Mouse (Mus musculus) limb, embryonic 10.5 days (tissue): ENCODE data around the gene Derl3. TPM values are rescaled to one million over a fixed set of nuclear protein-coding genes. Genes with fewer than 3 reads are reported as not detected.
"Not testable (repeated sequence)": the region's sequence is repeated elsewhere in the genome, so short reads cannot be mapped to it uniquely, and the experiment has no call there.

ENCODE experiments used
- DNase-seq: peaks from one replicate; pipeline ENCODE4 v3.0.0-alpha.2; 2017; ENCODE audit warnings: low spot score
- H3K27ac ChIP-seq: fragments of 300-500 bp; sonication (generic); 2 replicates; pipeline ENCODE4 v1.5.1; 2016; ENCODE audit warnings: mild to moderate bottlenecking
- H3K27me3 ChIP-seq: fragments of 300-500 bp; sonication (generic); 2 replicates; pipeline ENCODE4 v1.6.1; 2016; ENCODE audit warnings: low read depth, mild to moderate bottlenecking; ENCODE audit not compliant: poor library complexity, severe bottlenecking
- H3K36me3 ChIP-seq: fragments of 300-500 bp; sonication (generic); 2 replicates; pipeline ENCODE4 v1.6.1; 2016; ENCODE audit warnings: mild to moderate bottlenecking, moderate library complexity
- H3K4me1 ChIP-seq: fragments of 300-500 bp; sonication (generic); 2 replicates; pipeline ENCODE4 v1.6.1; 2016
- H3K4me3 ChIP-seq: fragments of 300-500 bp; sonication (generic); 2 replicates; pipeline ENCODE4 v1.5.1; 2016; ENCODE audit warnings: mild to moderate bottlenecking, moderate library complexity
- H3K9me3 ChIP-seq: fragments of 300-500 bp; sonication (generic); replicated peaks from 2 replicates; pipeline ENCODE4 v1.6.1; 2016; ENCODE audit warnings: mild to moderate bottlenecking
- WGBS: fragments of 180-500 bp; shearing (Covaris S2); methylation state at CpG from one replicate; pipeline ENCODE4 v1.1.7; 2016; 5-methylcytosine and 5-hydroxymethylcytosine counted together
- polyA plus RNA-seq: library from polyadenylated mRNA; unstranded; fragments of >200 nt; fragmentation: Nextera tagmentation; extraction: Ambion mirVana; gene quantifications from 2 replicates; pipeline ENCODE4 v1.2.1, GENCODE M21; 2016

Gene Derl3
- polyA plus RNA-seq, 1 experiment from 2014 or later, result 3.8 TPM

DNA sequence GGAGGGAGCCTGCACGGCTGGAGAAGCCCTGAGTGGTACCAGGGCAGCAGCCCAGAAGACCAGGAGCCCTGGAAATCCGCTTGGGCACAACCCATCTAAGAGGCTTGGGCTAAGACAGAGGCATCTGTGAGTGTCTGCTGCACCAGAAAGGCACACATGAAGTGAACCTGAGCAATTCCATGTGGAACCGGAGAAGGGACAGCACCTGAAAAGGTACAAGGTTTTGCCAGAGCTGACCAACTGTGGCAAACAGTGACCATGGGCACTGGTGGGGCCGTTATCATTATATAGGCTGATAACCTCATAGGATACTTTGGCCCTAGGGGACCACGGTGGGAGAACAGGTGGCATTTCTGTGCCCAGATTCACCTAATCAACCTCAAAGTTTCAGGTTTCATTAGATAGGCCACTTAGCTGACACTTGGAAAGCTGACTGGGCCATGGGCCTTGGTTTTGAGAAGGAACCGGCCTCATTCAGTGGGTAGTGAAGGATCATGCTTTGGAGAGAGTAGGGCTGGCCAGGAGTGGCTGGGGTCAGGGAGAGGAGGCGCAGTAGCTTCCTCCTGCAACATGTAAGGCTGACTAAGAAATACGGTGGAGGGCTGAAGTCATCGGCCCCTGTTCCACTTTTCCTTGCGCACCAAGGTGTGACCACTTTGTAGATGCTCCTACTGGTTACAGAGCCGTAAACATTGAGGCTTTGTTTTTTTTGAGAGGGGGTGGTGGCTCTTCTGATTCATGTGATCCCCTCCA lies 36.9 kb upstream of the Derl3 start:
- Histone ChIP-seq H3K27ac (no peak overlapping the region), H3K9me3 (no peaks in the 10 kb centered on the region), H3K27me3 (no peaks in the 10 kb centered on the region), H3K4me1 (peaks cover 32% of the 10 kb centered on the region), H3K36me3 (peaks cover 32% of the 10 kb centered on the region), H3K4me3 (no peak overlapping the region)
- WGBS, result 81% methylated on average over 11 of the region's 11 CpGs
- DNase-seq, result no peak

DNA sequence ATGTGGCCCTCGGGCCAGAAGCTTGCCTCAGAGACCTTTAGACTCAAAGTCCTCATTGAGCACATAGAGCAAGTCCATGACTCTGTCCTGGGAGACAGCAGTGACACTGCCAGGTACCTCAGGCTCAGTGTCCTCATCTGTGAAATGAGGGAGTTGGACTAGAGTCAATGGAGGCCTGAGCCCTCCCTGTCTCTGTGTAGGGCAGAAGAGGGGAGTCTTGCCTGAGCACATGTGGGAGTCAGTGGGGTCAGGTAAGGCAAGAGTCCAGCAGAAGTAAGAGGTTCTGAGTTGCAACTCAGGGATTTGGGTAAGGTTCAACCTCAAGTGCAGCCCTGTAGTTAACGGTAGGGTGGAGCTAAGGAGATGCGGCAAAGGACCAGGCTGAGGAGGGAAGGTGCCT lies 36.2 kb upstream of the Derl3 start:
- Histone ChIP-seq H3K9me3 (no peaks in the 10 kb centered on the region), H3K27me3 (no peaks in the 10 kb centered on the region), H3K36me3 (peaks cover 32% of the 10 kb centered on the region), H3K4me1 (peaks cover 26% of the 10 kb centered on the region), H3K27ac (no peak overlapping the region), H3K4me3 (no peak overlapping the region)
- 80% methylated on average over 3 of the region's 3 CpGs for WGBS
- no peak for DNase-seq

DNA sequence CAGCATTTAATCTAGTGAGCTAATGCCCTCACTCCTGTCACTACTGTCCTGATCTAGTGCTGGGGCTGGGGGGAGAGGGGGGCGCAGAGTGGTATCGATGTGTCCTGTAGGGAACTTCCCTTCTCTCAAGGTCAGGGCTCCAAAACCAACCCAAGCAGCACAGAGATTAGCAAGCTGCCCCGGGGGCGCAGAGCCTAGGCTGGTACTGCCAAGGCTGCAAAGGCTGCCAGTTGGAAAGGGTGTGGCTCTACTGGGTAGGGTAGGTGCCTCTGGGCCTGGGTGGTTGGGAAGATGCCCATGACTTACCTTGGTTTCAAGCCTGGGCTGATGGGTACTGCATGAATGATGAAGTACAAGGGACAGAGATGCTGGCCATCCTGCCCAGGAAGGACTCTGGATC lies 35.6 kb upstream of the Derl3 start:
- WGBS, result 95% methylated on average over 4 of the region's 4 CpGs
- DNase-seq, result no peak
- no peaks in the 10 kb centered on the region for H3K27me3 ChIP-seq
- H3K27ac ChIP-seq, result no peak overlapping the region
- 0 out of 2 replicates have a peak overlapping the region, but pooled peaks have one; percentile 87 for H3K4me3 ChIP-seq
- no peaks in the 10 kb centered on the region for H3K9me3 ChIP-seq
- peaks cover 25% of the 10 kb centered on the region for H3K4me1 ChIP-seq
- peaks cover 32% of the 10 kb centered on the region for H3K36me3 ChIP-seq

DNA sequence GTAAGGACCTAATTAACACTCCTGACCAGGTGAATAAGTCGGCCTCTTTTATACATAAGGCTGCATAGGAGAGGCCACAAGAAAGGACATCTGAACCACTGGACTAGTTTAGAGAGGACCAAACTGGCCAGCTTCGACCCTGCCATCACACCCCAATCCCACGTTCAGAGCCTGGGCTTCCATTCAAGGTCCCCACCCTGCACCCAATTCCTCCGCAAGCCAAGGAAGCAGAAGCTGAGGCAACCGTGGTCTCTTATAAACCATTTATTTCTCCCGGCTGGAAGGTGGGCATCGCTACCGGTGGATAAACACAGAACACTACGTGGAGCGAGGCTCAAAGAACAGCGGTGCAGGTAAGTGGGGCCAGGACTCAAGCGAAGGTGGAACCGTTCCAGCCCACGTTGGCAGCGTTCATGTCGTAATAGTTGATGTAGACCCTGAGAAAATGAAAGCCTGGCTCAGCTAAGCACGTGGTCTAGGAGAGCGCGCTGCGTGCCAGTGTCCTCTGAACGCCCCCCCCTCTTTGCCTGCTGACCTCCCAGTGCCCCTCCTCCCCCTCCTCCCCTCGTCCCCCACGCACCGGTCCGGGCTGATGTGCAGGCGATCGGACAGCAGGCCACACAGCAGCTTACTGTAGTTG lies 34.0 kb upstream of the Derl3 start:
- Histone ChIP-seq H3K36me3 (peaks cover 32% of the 10 kb centered on the region), H3K9me3 (no peaks in the 10 kb centered on the region), H3K27ac (peak overlapping the region; percentile 99), H3K27me3 (no peaks in the 10 kb centered on the region), H3K4me1 (peaks cover 25% of the 10 kb centered on the region), H3K4me3 (peak overlapping the region; percentile 87)
- WGBS, result 1% methylated on average over 27 of the region's 27 CpGs
- peak; percentile 83 for DNase-seq

DNA sequence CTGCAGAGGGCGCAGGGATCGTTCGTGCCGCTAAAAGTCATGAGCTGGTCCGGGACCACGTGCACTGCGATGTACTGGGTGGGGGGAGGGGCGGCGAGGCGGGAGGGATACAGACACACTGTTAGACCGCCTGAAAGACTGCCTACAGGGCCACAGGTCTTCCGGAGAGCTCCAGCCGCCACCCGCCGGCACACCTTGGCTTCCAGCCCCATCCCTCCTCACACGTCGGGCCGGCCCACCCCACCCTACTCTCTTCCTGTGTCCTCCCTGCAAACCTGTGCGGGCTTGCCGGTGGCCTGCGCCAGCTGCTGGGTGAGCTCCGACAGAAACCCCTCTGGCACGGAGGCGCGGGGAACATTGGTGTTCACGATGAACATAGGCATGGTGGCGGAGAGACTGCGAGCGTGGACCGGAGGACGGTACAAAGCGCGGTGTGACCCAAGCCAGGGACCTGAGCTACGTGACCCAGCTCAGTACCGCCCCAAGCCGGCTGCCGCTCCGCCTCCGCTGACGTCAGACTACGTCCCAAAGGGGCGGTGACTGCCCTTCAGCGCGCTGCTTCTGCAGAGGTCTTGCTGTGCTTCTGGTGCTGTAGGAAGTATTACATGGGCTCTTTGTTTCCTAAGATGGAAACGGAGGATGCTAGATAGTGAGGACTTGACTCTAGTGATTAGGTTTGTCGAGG lies 33.3 kb upstream of the Derl3 start, which contains the start of gene Mif:
TSS of gene Mif (minus strand) at position 455 of the 685 bp plus-strand sequence.
- DNase-seq, result peak; percentile 95
- Histone ChIP-seq H3K4me3 (peak within 1 kb of the TSS; percentile 87), H3K27ac (peak within 1 kb of the TSS; percentile 99), H3K4me1 (peaks cover 25% of the 10 kb centered on the region), H3K36me3 (peaks cover 32% of the 10 kb centered on the region)
- H3K9me3 ChIP-seq, H3K27me3 ChIP-seq: not testable (repeated sequence)
- under 1% methylated on average over 46 of the region's 46 CpGs for WGBS

DNA sequence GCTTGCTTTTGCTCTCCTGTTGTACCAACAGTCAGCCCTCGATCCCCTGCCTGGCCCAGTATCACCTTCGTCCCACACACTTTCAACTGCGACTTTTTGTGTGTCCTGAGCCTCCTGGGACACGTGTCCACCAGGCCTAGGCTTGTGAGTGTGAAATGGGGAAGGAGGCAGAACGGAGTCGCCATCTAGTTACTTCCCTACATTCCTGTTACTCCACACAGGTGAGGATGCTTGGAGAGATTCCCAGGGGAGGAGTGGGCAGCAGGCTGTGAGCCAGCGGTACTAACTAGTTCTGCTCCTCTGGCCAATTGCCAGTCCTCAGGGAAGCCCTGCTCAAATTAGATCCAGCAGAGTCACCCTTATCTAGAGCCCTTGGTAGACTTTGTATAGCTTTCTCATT lies 32.5 kb upstream of the Derl3 start:
- Histone ChIP-seq H3K27me3 (no peaks in the 10 kb centered on the region), H3K27ac (peak overlapping the region; percentile 99), H3K9me3 (no peaks in the 10 kb centered on the region), H3K4me1 (peaks cover 25% of the 10 kb centered on the region), H3K4me3 (peak overlapping the region; percentile 87), H3K36me3 (peaks cover 32% of the 10 kb centered on the region)
- WGBS, result 37% methylated on average over 7 of the region's 7 CpGs
- no peak for DNase-seq

DNA sequence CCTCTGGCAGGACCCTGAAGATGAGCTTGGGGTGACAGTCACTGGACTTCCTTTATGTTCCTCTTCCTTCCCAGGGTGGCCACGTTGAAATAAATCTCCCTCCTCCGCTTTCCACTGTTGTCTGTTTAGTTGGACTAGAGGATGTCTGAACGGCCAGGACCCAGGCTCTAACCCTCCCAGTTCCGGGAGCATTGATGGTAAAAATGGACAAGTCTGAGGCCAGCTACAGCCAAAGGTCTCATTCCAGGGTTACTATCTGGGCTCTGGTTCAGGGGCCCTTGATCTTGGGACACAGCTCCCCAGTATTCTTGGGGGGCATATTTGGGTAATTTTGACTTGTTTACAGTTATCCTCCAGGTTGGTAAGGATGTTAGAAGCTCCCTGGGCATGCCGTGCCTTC lies 31.6 kb upstream of the Derl3 start:
- Histone ChIP-seq H3K9me3 (no peaks in the 10 kb centered on the region), H3K4me3 (no peak overlapping the region), H3K36me3 (peaks cover 24% of the 10 kb centered on the region), H3K27me3 (no peaks in the 10 kb centered on the region), H3K27ac (peak overlapping the region; percentile 99; the same call in 1 of the 2 replicates), H3K4me1 (peaks cover 25% of the 10 kb centered on the region)
- no peak for DNase-seq
- 80% methylated on average over 5 of the region's 5 CpGs for WGBS

DNA sequence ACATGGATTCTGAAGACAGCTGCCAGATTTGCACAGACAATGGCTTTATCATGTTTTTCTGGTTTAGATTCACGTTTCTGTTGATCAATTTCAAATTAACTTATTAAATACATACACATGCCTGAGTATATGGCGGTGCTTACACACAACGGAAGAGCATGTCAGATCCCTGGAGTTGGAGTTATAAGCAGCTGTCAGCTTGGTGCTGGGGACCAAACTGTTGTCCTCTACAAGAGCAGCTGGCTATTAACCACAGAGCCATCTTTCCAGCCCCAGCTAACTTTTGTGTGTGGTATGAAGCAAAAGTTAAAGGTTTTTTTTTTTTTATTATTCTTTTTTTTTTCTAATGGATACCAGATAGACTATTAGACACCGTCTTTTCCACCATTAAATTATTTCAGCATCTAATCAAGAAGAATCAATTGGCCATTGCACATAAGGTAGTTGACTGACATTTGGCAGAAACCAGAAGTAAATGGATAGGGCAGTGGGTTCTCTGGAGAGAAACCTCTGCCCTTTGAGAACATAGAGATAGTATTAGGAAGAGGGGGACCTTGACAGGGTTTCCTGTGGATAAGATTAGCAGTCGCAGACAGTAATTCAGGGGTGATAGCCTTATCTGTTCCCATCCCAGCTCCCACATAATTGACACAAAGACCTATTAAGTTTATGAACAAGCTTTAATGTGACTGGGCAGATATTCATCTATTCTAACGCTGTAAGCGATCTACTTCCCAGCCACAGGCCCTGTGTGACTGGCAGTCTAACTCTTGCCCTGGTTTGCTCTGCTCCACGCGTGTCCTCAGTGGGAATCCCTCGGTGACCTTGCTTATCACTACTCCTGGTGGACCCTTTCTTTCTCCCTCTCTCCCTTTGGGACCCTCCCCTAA lies 20.9 kb upstream of the Derl3 start:
- WGBS, result 39% methylated on average over 10 of the region's 10 CpGs
- Histone ChIP-seq H3K4me1 (peaks cover 17% of the 10 kb centered on the region), H3K4me3 (peak overlapping the region; percentile 50), H3K27me3 (no peaks in the 10 kb centered on the region), H3K9me3 (no peaks in the 10 kb centered on the region), H3K36me3 (no peaks in the 10 kb centered on the region), H3K27ac (peak overlapping the region; percentile 86)
- no peak for DNase-seq

DNA sequence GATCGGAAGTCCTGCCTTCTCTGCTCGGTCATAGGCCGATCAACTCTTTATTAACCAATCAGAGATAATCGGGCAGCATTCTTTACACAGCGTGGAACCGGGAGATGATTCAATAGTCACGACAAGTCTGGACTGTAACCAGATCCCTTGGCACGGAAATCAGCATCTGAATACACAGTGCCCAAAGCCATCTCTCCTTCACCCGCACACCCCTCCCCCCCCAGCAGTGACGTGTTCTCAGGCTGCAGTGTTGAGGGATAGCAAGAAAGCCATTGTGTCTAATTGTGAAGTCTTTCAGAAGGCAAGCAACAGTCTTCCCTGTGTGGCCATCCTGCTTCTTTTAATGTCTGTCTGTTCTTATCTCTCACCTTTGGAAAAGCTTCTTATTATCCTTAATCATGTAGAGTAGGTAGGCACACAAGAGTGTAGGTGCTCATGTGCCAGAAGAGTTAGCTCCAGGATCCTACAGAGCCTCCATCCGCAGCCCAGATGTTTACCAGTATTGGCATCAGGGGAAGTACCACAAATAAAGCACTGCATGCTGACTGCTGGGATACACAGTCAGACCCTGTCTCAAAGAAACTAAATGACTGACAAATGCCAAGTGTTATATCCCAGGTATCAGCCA lies 20.2 kb upstream of the Derl3 start:
- 3% methylated on average over 11 of the region's 11 CpGs for WGBS
- Histone ChIP-seq H3K9me3 (no peaks in the 10 kb centered on the region), H3K36me3 (no peaks in the 10 kb centered on the region), H3K27ac (peak overlapping the region; percentile 86), H3K27me3 (no peaks in the 10 kb centered on the region), H3K4me3 (peak overlapping the region; percentile 50), H3K4me1 (peaks cover 17% of the 10 kb centered on the region)
- DNase-seq, result peak; percentile 74

DNA sequence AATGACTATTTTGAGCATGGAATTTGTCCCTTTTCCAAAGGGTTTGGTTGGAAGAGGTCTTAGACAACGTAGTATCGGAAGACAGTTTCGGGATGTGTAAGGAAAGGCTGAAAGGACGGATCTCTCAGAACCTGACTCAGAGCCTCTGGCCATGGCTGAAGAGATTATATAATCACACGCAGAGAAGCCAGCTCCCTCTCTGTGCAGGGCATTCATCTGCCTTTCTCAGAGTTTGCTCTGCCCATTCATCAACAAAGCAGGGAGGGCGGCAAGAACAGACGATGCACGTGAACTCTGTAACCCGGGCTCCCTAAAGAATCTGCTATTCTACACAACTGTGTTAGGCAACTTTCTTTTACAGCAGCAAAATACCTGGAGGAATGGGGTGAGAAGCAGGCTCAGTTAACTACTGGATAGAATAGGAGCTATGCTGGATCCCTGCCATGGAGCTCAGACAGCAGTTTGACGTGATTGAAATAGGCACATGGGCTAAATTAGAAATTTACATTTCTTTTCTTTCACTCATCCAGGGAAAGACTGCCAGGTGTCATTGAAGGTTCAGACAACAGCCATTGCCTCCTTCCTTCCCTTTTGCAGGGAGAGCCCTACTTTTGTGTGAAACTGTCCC lies 19.6 kb upstream of the Derl3 start:
- Histone ChIP-seq H3K27me3 (no peaks in the 10 kb centered on the region), H3K36me3 (no peaks in the 10 kb centered on the region), H3K4me1 (peaks cover 17% of the 10 kb centered on the region), H3K4me3 (peak overlapping the region; percentile 50), H3K27ac (peak overlapping the region; percentile 86), H3K9me3 (no peaks in the 10 kb centered on the region)
- no peak for DNase-seq
- WGBS, result 52% methylated on average over 10 of the region's 10 CpGs

DNA sequence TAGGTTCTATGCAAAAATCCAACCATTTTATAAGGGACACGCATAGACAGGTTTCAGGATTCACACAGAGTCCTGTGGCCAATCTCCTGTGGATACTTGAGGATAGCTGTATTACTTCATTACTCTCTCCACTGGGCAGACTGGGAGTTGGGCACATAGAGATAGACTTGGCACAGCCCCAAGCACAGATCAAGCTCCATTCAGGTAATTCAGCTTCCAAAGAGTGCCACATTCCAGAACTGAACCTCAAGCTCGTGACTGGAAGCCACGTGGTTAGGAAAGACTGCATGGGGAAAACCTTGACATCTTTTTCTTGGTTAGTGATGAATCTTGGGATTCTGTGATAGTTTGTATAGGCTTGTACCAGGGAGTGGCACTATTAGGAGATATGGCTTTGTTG lies 14.4 kb upstream of the Derl3 start:
- no peak overlapping the region for H3K4me3 ChIP-seq
- no peak for DNase-seq
- H3K27ac ChIP-seq, result no peak overlapping the region
- H3K9me3 ChIP-seq, result no peaks in the 10 kb centered on the region
- H3K27me3 ChIP-seq, result no peaks in the 10 kb centered on the region
- H3K36me3 ChIP-seq, result no peaks in the 10 kb centered on the region
- H3K4me1 ChIP-seq, result peaks cover 25% of the 10 kb centered on the region
- WGBS, result 93% methylated on average over 3 of the region's 3 CpGs

DNA sequence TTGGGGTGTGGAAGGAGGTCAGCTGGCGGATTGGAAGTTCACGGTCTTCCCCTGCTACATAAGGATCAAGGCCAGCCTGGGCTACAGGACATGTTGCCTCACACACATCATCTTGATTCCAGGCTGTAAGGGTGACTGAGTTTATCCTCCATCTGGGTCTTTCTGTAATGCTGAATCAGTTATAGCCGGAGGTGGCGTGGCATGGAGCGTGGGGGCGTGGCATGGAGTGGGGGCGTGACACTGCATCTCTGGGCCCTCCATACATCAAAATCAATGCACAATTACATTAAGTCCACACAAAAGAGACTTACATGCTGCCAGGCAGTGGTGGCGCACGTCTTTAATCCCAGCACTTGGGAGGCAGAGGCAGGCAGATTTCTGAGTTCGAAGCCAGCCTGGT lies 12.9 kb upstream of the Derl3 start:
- no peak overlapping the region for H3K27ac ChIP-seq

More for the DNA sequence above, 12.9 kb upstream of the Derl3 start:
- Histone ChIP-seq H3K4me3 (no peak overlapping the region), H3K36me3 (no peaks in the 10 kb centered on the region), H3K9me3 (no peaks in the 10 kb centered on the region), H3K27me3 (no peaks in the 10 kb centered on the region), H3K4me1 (peaks cover 24% of the 10 kb centered on the region)
- DNase-seq, result no peak
- 95% methylated on average over 10 of the region's 10 CpGs for WGBS
